Mouse (Mus musculus) induced T-regulatory cell, adult 2 months (primary cell): Measurements from ENCODE around the gene Scgb1b29.
"Not testable (repeated sequence)": the region's sequence is repeated elsewhere in the genome, so short reads cannot be mapped to it uniquely, and the experiment has no call there.

Source experiments
- DNase-seq: peaks from one replicate; pipeline ENCODE4 v3.0.0-alpha.2; 2012; ENCODE audit warnings: low read depth

Gene Scgb1b29

DNA sequence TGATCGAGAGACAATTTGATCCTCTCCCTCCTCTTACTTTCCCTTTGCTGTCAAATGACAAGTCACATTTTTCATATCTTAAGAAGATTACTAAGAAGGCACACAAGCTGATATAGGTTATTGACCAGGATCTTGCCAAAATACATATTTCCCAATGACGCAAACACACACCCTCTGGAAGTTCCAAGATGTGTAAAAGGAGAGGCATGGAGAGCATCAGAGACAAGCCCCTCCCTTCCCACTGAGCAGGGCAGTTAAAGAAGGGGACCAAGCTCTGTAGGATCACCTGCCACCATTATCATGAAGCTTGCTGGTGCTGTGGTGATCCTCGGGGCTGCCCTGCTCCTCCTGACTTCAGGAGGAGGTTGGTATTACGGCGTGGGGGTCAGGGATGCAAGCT, at the start of gene Scgb1b29:
Scgb1b29 (plus strand) TSS at position 301 of the 400 bp plus-strand sequence.
- not testable (repeated sequence) for DNase-seq

- DNase-seq = not testable (repeated sequence)
Observed at GRCm38 (mm10) chr7:32428636-32429035, 12.7 kb upstream of the Scgb1b29 start.
